24 mouse cellular contexts compared by ENCODE assay signal in genomic region chr10:117908079-117908675, GRCm38 (mm10).
DNase-seq lines count a peak whose midpoint lies in the region; ATAC-seq and TF ChIP-seq lines count a peak whose summit lies in the region.
"Had no signal": no experiment of that assay in that cellular context is flagged by ENCODE, and none has a peak within 500 bp of the region (broad histone marks: within the 10 kb centered on the region; RNA-seq: fewer than 3 reads in every experiment).

No protein-coding gene starts in this region.

- TF ChIP-seq POLR2A in brain, embryonic 14.5 days (IDR thresholded peaks at IDR 0.05; ENCODE audit: borderline replicate concordance, extremely low read depth, insufficient read depth, insufficient read length, poor library complexity, severe bottlenecking): no peak

- H3K4me2 ChIP-seq in neural tube, embryonic 15.5 days: no peak overlapping the region
- H3K4me2 ChIP-seq: heart, embryonic 15.5 days; hindbrain, embryonic 15.5 days; limb, embryonic 12.5 days; liver, embryonic 12.5 days; stomach, embryonic 15.5 days had no signal

- H3K27ac ChIP-seq in neural tube, embryonic 15.5 days (replicated peaks): no peak overlapping the region
- no peak overlapping the region for H3K27ac ChIP-seq in limb, embryonic 10.5 days
- H3K27ac ChIP-seq: forebrain, embryonic 10.5 days; heart, embryonic 15.5 days; hindbrain, embryonic 15.5 days; kidney, postnatal 0 days; limb, embryonic 12.5 days; liver, embryonic 12.5 days; stomach, embryonic 15.5 days had no signal

- TF ChIP-seq CTCF in brain, embryonic 14.5 days (IDR thresholded peaks at IDR 0.05; ENCODE audit: borderline replicate concordance, extremely low read depth, insufficient read depth, insufficient read length): no peak

- no peaks in the 10 kb centered on the region for H3K27me3 ChIP-seq in neural tube, embryonic 15.5 days (replicated peaks)
- no peaks in the 10 kb centered on the region for H3K27me3 ChIP-seq in limb, embryonic 10.5 days (ENCODE audit: low read depth, poor library complexity, severe bottlenecking)
- H3K27me3 ChIP-seq: heart, embryonic 15.5 days; hindbrain, embryonic 15.5 days; limb, embryonic 12.5 days; liver, embryonic 12.5 days; stomach, embryonic 15.5 days had no signal

- peaks cover 10% of the 10 kb centered on the region for H3K4me1 ChIP-seq in neural tube, embryonic 15.5 days
- peaks cover 24% of the 10 kb centered on the region for H3K4me1 ChIP-seq in limb, embryonic 10.5 days

- 69% methylated on average over 16 of the region's 16 CpGs for WGBS in neural tube, embryonic 15.5 days
- WGBS in limb, embryonic 10.5 days: 90% methylated on average over 16 of the region's 16 CpGs

- H3K9me3 ChIP-seq in neural tube, embryonic 15.5 days (replicated peaks): no peaks in the 10 kb centered on the region
- no peaks in the 10 kb centered on the region for H3K9me3 ChIP-seq in limb, embryonic 10.5 days (replicated peaks)
- H3K9me3 ChIP-seq: forebrain, embryonic 10.5 days; heart, embryonic 15.5 days; hindbrain, embryonic 15.5 days; limb, embryonic 12.5 days; liver, embryonic 12.5 days; stomach, embryonic 15.5 days had no signal

- no peak overlapping the region for H3K9ac ChIP-seq in neural tube, embryonic 15.5 days (replicated peaks)
- H3K9ac ChIP-seq: forebrain, postnatal 0 days; heart, embryonic 15.5 days; hindbrain, embryonic 15.5 days; limb, embryonic 12.5 days; liver, embryonic 12.5 days; stomach, embryonic 15.5 days had no signal

- no peak for ATAC-seq in neural tube, embryonic 15.5 days (ENCODE audit: low FRiP score)
- ATAC-seq: forebrain, postnatal 0 days; liver, embryonic 12.5 days had no signal

- peak; percentile 20 to 31 for DNase-seq in layer of hippocampus, postnatal 10 days (ENCODE audit: low spot score in 2 of 2)
- DNase-seq in layer of hippocampus, adult 9-11 months: no peak
- DNase-seq in brain, embryonic 14.5 days (ENCODE audit: low read depth): peak; percentile 53
- peak; percentile 10 for DNase-seq in fat pad, adult 2 months (ENCODE audit: extremely low read depth, low read depth, low spot score)
- peak; percentile 16 for DNase-seq in retina, embryonic 14.5 days (ENCODE audit: low spot score)
- no peak for DNase-seq in limb, embryonic 10.5 days (ENCODE audit: low spot score)
- DNase-seq: adrenal gland, adult 2 months; cerebellum, adult 18-20 months; cerebellum, postnatal 36 days; forebrain, postnatal 0 days; gastrocnemius, postnatal 25 days; heart, postnatal 36 days; kidney, adult 2 months; lung, adult 2 months; lung, postnatal 14 days; thymus, postnatal 25 days had no signal

- H3K36me3 ChIP-seq in neural tube, embryonic 15.5 days: no peaks in the 10 kb centered on the region
- H3K36me3 ChIP-seq in limb, embryonic 10.5 days: no peaks in the 10 kb centered on the region
- H3K36me3 ChIP-seq: forebrain, embryonic 10.5 days; heart, embryonic 15.5 days; hindbrain, embryonic 15.5 days; limb, embryonic 12.5 days; liver, embryonic 12.5 days; stomach, embryonic 15.5 days had no signal

- no peak overlapping the region for H3K4me3 ChIP-seq in neural tube, embryonic 15.5 days (replicated peaks)
- no peak overlapping the region for H3K4me3 ChIP-seq in limb, embryonic 10.5 days
- H3K4me3 ChIP-seq: forebrain, embryonic 10.5 days; heart, embryonic 15.5 days; hindbrain, embryonic 15.5 days; limb, embryonic 12.5 days; liver, embryonic 12.5 days; stomach, embryonic 15.5 days had no signal

Comparison
In these comparisons a context has a peak if more than half of its experiments do, and no peak if none do; other contexts are left out.
1. DNase-seq: peak in layer of hippocampus, postnatal 10 days (2 of 2), brain, embryonic 14.5 days (single experiment), fat pad, adult 2 months (single experiment) and retina, embryonic 14.5 days (single experiment); none in layer of hippocampus, adult 9-11 months (single experiment) and limb, embryonic 10.5 days (single experiment).